Mouse (Mus musculus) 3134 (cell line): ENCODE results near the gene Synm.

ENCODE experiments used
- DNase-seq: peaks from one replicate; pipeline ENCODE4 v3.0.0-alpha.2; 2011; ENCODE audit warnings: low spot score; ENCODE audit not compliant: insufficient read length; ENCODE audit errors: extremely low read depth

Synm gene

DNA sequence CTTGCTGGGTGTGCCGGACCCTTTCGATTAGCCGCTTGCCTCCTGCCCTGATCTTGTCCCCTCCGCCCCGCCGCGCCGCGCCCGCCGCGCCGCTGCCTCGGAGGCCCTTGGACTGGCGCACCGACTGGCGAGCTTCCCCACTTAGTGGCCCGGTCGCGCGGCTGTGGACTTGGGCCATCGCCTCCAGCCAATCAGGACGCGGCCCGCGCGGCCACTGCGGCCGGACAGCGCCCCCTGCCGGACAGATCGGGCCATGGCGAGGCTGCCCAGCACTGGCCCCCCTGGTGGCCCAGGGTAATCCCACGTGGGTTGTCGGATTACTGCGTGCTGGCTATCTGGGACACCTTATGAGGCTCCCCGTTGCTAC is at the start of gene Synm:
Synm (minus strand) TSS at position 114 of the 367 bp plus-strand sequence.
- peak; percentile 16 for DNase-seq

DNA sequence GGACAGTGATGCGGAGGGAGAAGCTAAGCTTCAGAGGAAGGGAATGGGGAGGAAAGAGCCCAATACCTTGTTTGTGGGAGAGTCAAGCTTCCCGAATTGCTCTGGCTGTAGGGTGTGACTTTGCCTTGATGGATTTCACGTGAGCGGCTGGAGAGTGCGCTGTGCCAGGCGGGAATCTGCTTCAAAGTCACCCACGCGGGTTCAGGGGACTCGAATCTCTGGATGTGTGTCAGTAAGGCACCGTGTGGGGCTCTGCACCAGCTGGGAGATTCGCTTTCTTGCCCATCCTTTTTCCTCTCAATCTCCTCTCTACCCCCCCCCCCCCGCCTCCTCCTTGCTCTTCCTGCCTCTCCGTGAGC is 44.3 kb upstream of the Synm start:
- DNase-seq, result no peak

- DNase-seq, result peak; percentile 83
Measured at GRCm38 (mm10) chr7:67803015-67803856, 43.7 kb upstream of the Synm start.

DNA sequence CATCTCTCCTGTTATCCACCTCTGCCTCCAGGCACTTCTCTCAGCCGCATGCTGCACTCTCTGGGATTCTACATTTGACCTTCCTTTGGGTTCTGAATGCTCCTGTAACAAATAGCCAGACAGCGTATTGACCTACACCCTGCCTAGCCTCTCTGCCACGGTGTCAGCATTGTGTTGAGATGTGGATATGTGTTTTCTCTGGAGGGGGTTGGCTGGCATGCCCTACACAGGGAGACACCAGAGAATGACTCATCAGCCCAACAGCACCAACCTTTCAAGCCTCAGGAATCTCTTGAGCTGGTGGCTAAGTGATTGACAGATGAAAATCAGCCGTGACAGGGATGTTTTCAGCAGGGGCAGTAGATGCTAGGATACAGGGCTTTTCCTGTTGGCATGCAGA is 41.5 kb upstream of the Synm start:
- no peak for DNase-seq

DNA sequence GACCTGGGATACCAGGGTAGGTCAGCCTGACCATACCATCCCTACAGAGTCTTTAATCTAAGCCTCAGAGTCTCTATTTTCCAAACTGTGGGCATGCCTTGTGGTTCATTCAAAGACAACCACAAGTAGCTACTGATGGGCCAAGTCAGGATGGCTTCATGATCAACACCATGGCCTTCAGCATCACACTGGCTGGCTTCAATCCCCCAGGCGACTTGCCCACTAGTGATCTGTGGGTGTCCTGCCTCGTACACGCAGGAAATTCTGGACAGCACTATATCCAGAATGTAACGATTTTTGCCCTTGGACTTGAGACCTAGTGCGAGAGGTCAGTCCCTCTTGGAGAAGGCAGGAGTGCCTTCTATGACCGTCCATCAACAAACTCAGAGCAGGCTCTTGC is 41.0 kb upstream of the Synm start:
- no peak for DNase-seq

GRCm38 (mm10) chr7:67798476-67798875 is 38.9 kb upstream of the Synm start:
- no peak for DNase-seq

DNA sequence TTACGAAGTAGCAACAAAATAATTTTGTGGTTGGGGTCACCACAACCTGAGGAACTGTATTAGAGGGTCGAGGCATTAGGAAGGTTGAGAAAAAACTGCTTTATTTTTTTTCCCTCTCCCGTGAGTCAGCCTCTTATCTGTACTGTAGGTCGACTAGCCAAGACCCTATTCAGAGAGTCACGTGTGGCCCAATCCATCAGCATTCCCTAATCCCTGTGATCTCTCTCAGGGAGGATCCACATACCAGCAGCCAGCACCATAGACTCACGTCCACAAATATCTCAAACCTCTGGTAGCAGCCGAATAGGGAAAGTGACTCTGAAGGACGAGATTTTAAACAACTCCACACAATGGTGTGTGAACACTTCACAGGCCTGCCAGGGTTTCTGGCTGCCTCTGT is 37.5 kb upstream of the Synm start:
- DNase-seq, result no peak

- DNase-seq, result no peak
Measured at GRCm38 (mm10) chr7:67793449-67793848, 33.9 kb upstream of the Synm start.

DNA sequence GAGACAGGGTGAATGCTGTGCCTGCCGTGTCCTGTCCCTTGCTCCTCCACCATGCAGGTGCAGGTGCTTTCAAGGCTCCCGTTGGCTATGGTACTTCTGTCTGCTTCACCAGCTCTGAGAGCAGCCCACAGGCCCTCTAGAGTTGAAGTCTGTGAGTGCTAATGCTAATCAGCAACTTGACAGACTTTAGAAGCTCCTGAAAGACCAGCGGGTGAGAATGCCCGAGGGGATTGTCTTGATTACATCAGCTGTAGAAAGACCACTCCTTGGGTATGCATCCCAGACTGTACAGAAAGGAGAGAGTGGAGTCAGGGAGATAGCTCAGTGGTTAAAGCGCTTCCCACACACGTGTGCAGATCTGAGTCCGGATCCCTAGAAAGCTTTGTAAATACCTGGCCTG is 31.7 kb upstream of the Synm start:
- no peak for DNase-seq

DNA sequence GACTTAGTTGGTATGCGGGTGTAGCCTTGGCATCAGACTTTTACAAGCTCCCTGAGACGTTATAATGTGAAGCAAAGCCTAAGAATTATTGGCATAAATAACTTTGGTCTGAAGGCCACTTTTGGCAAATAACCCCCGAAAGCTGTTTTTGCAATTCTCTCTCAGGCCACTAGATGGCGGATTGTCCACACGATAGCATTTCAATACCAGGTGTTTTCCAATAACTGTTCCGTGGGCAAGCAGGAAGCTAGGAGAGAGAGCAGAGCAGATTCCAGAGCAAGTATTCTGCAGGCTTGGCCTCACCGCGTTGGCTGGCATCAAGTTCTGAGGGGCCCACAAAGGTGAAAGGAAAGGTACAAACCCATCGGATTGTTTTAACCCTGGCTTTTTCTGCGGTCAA is 29.2 kb upstream of the Synm start:
- peak; percentile 24 for DNase-seq

DNA sequence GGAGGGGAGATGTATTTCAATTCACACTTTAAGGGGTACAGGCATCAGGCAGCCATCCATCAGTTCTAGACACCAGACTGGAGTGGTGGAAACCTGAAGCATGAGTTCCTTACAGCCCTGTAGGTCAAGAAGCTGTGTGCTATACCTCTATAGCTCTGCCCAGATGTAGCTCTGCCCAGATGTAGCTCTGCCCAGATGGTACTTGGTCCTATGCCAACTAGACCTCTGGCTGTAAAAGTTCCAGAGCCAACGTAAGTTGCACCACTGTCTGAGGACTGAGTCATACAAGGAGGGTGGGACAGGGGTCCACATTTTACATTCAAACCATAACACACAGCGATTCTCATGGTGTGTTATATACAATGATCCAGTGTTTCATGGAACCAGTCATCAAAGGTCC is 28.3 kb upstream of the Synm start:
- DNase-seq, result no peak

DNA sequence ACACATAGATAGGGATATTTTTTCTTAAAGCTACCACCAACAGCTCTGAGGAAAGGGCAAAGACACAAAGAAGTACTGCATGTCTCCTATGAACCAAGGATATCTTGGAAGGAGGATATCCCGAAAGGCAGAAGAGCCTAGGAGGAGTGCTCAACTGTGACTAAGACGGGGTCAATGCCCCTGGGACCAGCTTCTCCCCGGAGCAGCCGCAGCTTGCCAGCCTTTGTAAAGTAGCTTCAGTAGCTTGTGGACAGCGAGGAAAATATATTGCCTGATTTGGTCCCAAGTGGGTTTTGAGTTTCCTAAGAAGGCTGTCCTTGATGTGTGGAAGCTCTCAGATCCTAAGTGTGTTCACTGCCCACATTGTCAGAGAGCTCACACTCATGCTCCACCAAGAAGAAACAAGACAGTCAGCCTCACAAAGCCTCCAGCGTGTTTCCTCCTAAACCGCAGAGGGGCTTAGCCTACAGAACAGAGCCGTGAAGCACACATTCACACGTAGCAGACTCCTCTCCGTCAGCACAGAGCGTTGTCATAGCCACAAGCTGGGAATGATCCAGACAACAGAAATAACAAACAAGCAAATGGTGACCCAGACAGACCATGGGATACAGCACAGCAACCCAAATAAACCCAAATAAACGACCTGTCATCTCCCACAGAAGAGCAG is 17.2 kb upstream of the Synm start:
- peak; percentile 12 for DNase-seq

DNA sequence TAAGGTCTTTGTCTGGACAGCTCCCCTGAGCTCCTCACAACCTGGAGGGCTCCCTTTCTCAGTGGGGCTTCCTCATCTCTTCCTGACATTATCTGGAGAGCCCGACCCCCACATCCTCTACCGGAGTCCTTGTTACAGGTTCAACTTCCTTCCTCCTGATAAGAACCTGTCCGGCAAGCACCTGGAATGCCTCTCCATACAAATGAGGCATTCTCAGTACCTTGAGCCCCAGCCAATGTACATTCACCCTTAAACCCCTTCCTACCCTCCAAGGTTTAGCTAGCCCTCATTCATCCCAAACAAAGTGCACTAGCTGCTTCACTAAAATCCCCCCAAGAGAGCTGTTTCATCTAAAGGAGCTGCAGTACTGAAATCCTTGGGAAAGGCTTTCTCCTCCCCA is 16.1 kb upstream of the Synm start:
- DNase-seq, result no peak

- DNase-seq, result no peak
Measured at GRCm38 (mm10) chr7:67772231-67772630, 12.7 kb upstream of the Synm start.

GRCm38 (mm10) chr7:67769487-67769886 is 9.9 kb upstream of the Synm start:
- no peak for DNase-seq

DNA sequence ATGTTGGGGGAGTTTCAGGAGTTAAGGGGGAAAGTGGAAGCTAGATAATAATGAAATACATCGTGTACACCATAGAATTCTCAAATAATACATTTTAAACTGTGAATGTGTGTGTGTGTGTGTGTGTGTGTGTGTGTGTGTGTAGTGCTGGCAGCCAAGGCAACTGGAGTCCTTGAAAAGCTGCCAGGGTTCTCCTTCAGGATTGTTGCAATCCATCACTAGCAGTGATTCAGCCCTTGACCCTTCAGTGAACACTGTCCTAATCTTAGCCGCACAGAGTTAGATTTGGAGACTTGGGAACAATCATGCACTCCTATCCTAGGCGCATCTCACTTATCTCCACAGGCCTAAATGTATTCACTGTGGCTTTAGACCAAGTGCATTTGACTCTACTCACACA is 8.6 kb upstream of the Synm start:
- DNase-seq, result no peak

DNA sequence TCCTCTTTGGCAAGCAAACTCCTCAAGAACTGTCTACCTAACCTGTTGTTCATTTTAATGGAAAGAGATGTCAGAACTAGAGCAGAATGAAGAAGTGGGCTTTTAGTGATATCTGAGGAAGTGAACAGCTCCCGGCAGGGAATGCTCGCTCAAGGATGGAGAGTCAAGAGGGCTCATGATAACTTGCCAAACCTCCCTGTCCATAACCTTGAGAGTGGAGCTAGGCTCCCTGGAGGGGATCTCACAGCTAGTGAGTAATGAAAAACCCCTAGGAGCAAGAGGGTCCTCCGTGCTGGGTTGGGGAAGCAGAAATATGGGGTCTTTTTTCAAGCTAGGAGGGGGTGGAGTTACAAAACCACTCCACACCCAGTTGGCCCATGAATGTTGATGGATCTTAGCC is 4.1 kb upstream of the Synm start:
- DNase-seq, result no peak

- DNase-seq, result peak; percentile 14
Measured at GRCm38 (mm10) chr7:67758858-67759628, 499 bp downstream of the Synm start.

DNA sequence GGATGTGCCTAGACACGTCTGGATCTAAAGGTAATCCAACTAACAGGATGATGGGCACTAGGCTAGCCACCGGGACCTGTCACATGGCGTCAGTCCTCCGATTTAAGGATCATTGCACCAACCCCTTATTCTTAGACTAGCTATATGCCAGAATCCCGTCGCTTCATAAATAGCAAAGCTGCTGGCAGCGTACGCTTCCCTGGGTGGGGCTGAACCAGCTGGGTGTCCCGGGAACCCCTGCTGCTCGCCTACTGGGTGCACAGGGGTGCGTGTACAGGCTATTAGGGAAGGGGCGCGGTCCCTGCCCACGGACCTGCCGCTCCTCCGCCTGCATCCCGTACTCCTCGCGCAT is 1.1 kb downstream of the Synm start:
- no peak for DNase-seq

GRCm38 (mm10) chr7:67756636-67757035 is 2.9 kb downstream of the Synm start:
- DNase-seq, result no peak

DNA sequence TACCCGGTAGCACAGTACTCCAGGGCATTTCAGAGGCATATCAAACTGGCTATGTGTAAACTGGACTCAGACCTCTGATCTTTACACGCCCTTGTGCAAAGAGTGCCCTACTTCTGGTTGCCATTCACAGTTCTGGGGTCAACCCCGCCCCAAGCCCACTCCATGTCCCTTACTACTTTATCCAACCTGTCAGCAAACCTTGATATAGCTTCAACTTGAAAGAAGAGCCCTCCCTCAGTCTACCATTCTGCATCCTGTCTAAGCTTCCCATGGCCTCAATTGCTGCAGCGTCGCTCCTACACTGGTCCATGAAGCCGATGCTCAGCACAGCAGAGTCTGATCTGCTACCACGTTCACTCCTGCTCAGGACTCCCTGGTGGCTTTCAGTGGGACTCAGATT is 4.2 kb downstream of the Synm start:
- no peak for DNase-seq

DNA sequence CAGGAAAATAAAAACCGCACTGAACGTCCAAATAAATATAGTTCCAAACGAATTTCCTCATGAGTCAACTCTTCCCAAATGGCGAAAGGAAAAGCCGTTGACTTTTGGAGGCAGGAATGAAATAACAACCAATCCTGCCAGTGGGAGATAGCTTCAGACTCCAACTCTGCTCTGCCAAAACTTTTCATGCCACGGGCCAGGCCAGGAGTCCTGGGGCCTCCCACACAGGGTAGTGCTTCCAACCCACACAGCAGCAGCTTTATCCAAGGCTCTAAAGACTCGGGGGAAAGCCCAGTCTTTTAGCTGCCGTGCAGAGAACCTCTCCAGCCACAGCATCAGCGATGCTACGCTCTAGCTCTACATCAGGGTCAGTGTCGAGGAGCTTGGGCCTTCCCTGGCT is 4.9 kb downstream of the Synm start:
- no peak for DNase-seq
